10 mouse cellular contexts compared by ENCODE assay signal in the genomic region with DNA sequence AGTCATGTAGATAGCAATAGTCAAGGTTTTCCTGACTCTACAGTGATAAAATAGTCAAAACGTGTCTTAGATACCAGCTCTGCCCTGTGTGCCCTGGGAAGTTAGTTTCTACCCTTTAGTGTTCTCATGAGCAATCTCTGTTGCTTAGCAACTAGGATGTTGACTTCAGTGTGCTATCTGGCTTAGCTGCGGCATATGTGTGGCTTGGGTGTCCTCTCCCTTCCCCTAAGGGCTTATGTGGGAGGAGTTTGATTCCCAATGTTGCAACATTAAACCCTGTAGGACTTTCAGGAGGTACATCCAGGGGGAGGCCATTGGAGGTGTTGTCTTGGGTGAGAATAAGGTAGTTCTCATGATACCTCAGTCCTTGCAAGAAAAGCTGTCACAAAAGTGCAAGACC.
A peak's percentile ranks its signal among the peaks of the same experiment; 100 is the strongest.
DNase-seq lines count a peak whose midpoint lies in the region; ATAC-seq and TF ChIP-seq lines count a peak whose summit lies in the region.
"Had no signal": no experiment of that assay in that cellular context is flagged by ENCODE, and none has a peak within 500 bp of the region (broad histone marks: within the 10 kb centered on the region; RNA-seq: fewer than 3 reads in every experiment).

No protein-coding gene starts in this region.

- 0 out of 2 replicates have a peak, but pooled peaks cover 4% of the 10 kb centered on the region for H3K9me3 ChIP-seq in hindbrain, embryonic 13.5 days
- H3K9me3 ChIP-seq in hindbrain, embryonic 10.5 days, result no peaks in the 10 kb centered on the region
- no peaks in the 10 kb centered on the region for H3K9me3 ChIP-seq in MEL (replicated peaks; ENCODE audit: insufficient read depth, low read length)
- H3K9me3 ChIP-seq in midbrain, embryonic 15.5 days, result no peaks in the 10 kb centered on the region
- H3K9me3 ChIP-seq: lung, embryonic 15.5 days had no signal

- no peak for DNase-seq in hindbrain, embryonic 10.5 days (ENCODE audit: low spot score)
- peak; percentile 4 for DNase-seq in MEL (ENCODE audit: low read depth, low spot score)
- peak; percentile 16 for DNase-seq in adipocyte (ENCODE audit: low spot score)
- no peak for DNase-seq in adrenal gland, adult (ENCODE audit: inconsistent age in 2 of 2, low spot score in 1 of 2)
- no peak for DNase-seq in layer of hippocampus, adult 11-12 months (ENCODE audit: low spot score)
- no peak for DNase-seq in kidney, postnatal 36 days
- DNase-seq: gastrocnemius, postnatal 10 days had no signal

- no peaks in the 10 kb centered on the region for H3K27me3 ChIP-seq in hindbrain, embryonic 13.5 days
- H3K27me3 ChIP-seq in hindbrain, embryonic 10.5 days (ENCODE audit: insufficient read depth, poor library complexity, severe bottlenecking), result no peaks in the 10 kb centered on the region
- H3K27me3 ChIP-seq in MEL (ENCODE audit: control insufficient read depth in 1 of 2, insufficient read depth in 2 of 2, low read length in 2 of 2), result no peaks in the 10 kb centered on the region; a peak in 1 of 4 replicates
- no peaks in the 10 kb centered on the region for H3K27me3 ChIP-seq in midbrain, embryonic 15.5 days (replicated peaks)
- H3K27me3 ChIP-seq: lung, embryonic 15.5 days had no signal

- TF ChIP-seq CTCF in MEL (IDR thresholded peaks at IDR 0.05 in 2 of 3, conservative IDR thresholded peaks at IDR 0.05 in 1 of 3; ENCODE audit: control insufficient read depth in 1 of 3, insufficient read depth in 1 of 3, low read depth in 2 of 3, low read length in 3 of 3, poor library complexity in 1 of 3, severe bottlenecking in 1 of 3), result no peak

- no peaks in the 10 kb centered on the region for H3K36me3 ChIP-seq in hindbrain, embryonic 13.5 days
- no peaks in the 10 kb centered on the region for H3K36me3 ChIP-seq in hindbrain, embryonic 10.5 days
- peaks cover 0 to 5% of the 10 kb centered on the region in 2 experiments; a peak in 2 of 4 replicates for H3K36me3 ChIP-seq in MEL (ENCODE audit: control insufficient read depth in 1 of 2, insufficient read depth in 2 of 2, low read length in 2 of 2)
- H3K36me3 ChIP-seq in midbrain, embryonic 15.5 days (replicated peaks), result no peaks in the 10 kb centered on the region
- H3K36me3 ChIP-seq: lung, embryonic 15.5 days had no signal

- TF ChIP-seq RAD21 in MEL (IDR thresholded peaks at IDR 0.05; ENCODE audit: low read depth, low read length), result no peak

- H3K4me2 ChIP-seq in hindbrain, embryonic 13.5 days, result no peak overlapping the region
- H3K4me2 ChIP-seq in midbrain, embryonic 15.5 days, result no peak overlapping the region
- H3K4me2 ChIP-seq: lung, embryonic 15.5 days had no signal

- 17% methylated on average over 2 of the region's 2 CpGs for WGBS in hindbrain, embryonic 13.5 days
- 52% methylated on average over 2 of the region's 2 CpGs for WGBS in hindbrain, embryonic 10.5 days
- WGBS in midbrain, embryonic 15.5 days, result 14% methylated on average over 2 of the region's 2 CpGs

- ATAC-seq in hindbrain, embryonic 13.5 days (ENCODE audit: low FRiP score), result no peak
- peak; percentile 82; the same call in 1 of the 2 replicates for ATAC-seq in midbrain, embryonic 15.5 days (replicated peaks)

- no peak for TF ChIP-seq POLR2A in MEL (IDR thresholded peaks at IDR 0.05; ENCODE audit: control insufficient read depth in 1 of 2, insufficient read depth in 1 of 2, low read depth in 1 of 2, low read length in 2 of 2, poor library complexity in 1 of 2)

- TF ChIP-seq EP300 in MEL (IDR thresholded peaks at IDR 0.05; ENCODE audit: low read depth in 1 of 2, low read length in 2 of 2), result no peak

- no peak overlapping the region for H3K4me3 ChIP-seq in hindbrain, embryonic 13.5 days
- no peak overlapping the region for H3K4me3 ChIP-seq in hindbrain, embryonic 10.5 days
- H3K4me3 ChIP-seq in MEL (ENCODE audit: control insufficient read depth in 1 of 2, insufficient read depth in 1 of 2, low read depth in 2 of 2, low read length in 2 of 2), result no peak overlapping the region
- H3K4me3 ChIP-seq in midbrain, embryonic 15.5 days, result no peak overlapping the region
- H3K4me3 ChIP-seq: lung, embryonic 15.5 days had no signal

- H3K9ac ChIP-seq in hindbrain, embryonic 13.5 days, result no peak overlapping the region
- H3K9ac ChIP-seq in MEL (ENCODE audit: control insufficient read depth, low read depth, low read length, poor library complexity, severe bottlenecking), result no peak overlapping the region
- no peak overlapping the region for H3K9ac ChIP-seq in midbrain, embryonic 15.5 days
- H3K9ac ChIP-seq: lung, embryonic 15.5 days had no signal

- H3K79me2 ChIP-seq in MEL (ENCODE audit: control insufficient read depth, insufficient read depth, low read length, poor library complexity), result no peaks in the 10 kb centered on the region

- peaks cover 13% of the 10 kb centered on the region for H3K4me1 ChIP-seq in hindbrain, embryonic 13.5 days (replicated peaks)
- peaks cover 9% of the 10 kb centered on the region for H3K4me1 ChIP-seq in hindbrain, embryonic 10.5 days (replicated peaks)
- peaks cover 0 to 7% of the 10 kb centered on the region in 2 experiments; a peak in 1 of 4 replicates for H3K4me1 ChIP-seq in MEL (ENCODE audit: control insufficient read depth in 1 of 2, insufficient read depth in 2 of 2, low read length in 2 of 2)
- H3K4me1 ChIP-seq in midbrain, embryonic 15.5 days, result peaks cover 12% of the 10 kb centered on the region

- peak overlapping the region; percentile 14; the same call in 1 of the 2 replicates for H3K27ac ChIP-seq in hindbrain, embryonic 13.5 days
- no peak overlapping the region for H3K27ac ChIP-seq in hindbrain, embryonic 10.5 days
- H3K27ac ChIP-seq in MEL (ENCODE audit: control insufficient read depth, low read depth, low read length), result no peak overlapping the region
- no peak overlapping the region for H3K27ac ChIP-seq in midbrain, embryonic 15.5 days
- H3K27ac ChIP-seq: lung, embryonic 15.5 days had no signal

TF ChIP-seq in MEL, 35 proteins besides CTCF, POLR2A, EP300 and RAD21:
- no peak for TF ChIP-seq TCF12 (IDR thresholded peaks at IDR 0.05; ENCODE audit: low read depth, low read length)
- TF ChIP-seq CHD1 (IDR thresholded peaks at IDR 0.05; ENCODE audit: low read depth, low read length), result no peak
- no peak for TF ChIP-seq MAZ (IDR thresholded peaks at IDR 0.05; ENCODE audit: low read depth, low read length)
- no peak for TF ChIP-seq POLR2AphosphoS2 (IDR thresholded peaks at IDR 0.05; ENCODE audit: low read length)
- TF ChIP-seq MYC (IDR thresholded peaks at IDR 0.05; ENCODE audit: low read depth, low read length), result no peak
- no peak for TF ChIP-seq ETS1 (IDR thresholded peaks at IDR 0.05; ENCODE audit: low read depth, low read length)
- TF ChIP-seq POLR2AphosphoS5 (IDR thresholded peaks at IDR 0.05; ENCODE audit: borderline replicate concordance, low read depth, low read length), result no peak
- no peak for TF ChIP-seq NELFE (IDR thresholded peaks at IDR 0.05; ENCODE audit: low read depth, low read length)
- TF ChIP-seq E2F4 (IDR thresholded peaks at IDR 0.05; ENCODE audit: borderline replicate concordance, low read depth, low read length), result no peak
- no peak for TF ChIP-seq ZC3H11A (IDR thresholded peaks at IDR 0.05; ENCODE audit: low read depth, low read length)
- no peak for TF ChIP-seq TAL1 (IDR thresholded peaks at IDR 0.05; ENCODE audit: low read length)
- TF ChIP-seq GABPA (IDR thresholded peaks at IDR 0.05; ENCODE audit: low read depth, low read length), result no peak
- no peak for TF ChIP-seq SMC3 (IDR thresholded peaks at IDR 0.05; ENCODE audit: low read depth, low read length)
TF ChIP-seq in MEL: peak in this region for 0.

Comparison
In these comparisons a context has a peak if more than half of its experiments do, and no peak if none do; other contexts are left out.
1. DNase-seq: peak in MEL (single experiment) and adipocyte (single experiment); none in hindbrain, embryonic 10.5 days (single experiment), adrenal gland, adult (0 of 2), layer of hippocampus, adult 11-12 months (single experiment) and kidney, postnatal 36 days (0 of 2).